ENCODE assay signal across 28 mouse cellular contexts in the genomic region with DNA sequence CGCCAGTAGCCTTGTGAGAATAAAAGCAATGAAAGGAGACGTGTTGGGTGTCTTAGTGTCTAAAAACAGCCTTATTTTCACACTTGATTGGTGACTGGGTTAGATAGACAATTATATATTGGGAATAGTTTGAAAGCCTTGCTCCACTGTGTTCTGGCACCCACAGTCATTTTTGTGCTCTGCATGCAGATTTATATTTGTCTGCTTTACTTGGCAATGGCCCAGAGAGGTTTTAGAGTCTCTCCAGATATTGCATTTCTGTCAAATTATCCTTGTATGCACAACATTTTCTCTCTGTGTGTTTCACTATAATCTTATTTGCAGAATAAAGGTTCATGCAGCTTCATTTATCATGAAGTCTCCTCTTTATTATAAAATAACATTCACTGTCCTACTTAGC.
DNase-seq lines count a peak whose midpoint lies in the region; ATAC-seq and TF ChIP-seq lines count a peak whose summit lies in the region.
"Had no signal": no experiment of that assay in that cellular context is flagged by ENCODE, and none has a peak within 500 bp of the region (broad histone marks: within the 10 kb centered on the region; RNA-seq: fewer than 3 reads in every experiment).

No protein-coding gene starts in this region.

- DNase-seq in hindbrain, postnatal 0 days (ENCODE audit: low spot score) = peak; percentile 23
- DNase-seq in hindbrain, embryonic 10.5 days (ENCODE audit: low spot score) = no peak
- peak; percentile 30 to 38 for DNase-seq in left cerebral cortex, postnatal 25 days (ENCODE audit: low spot score in 2 of 2)
- DNase-seq in left cerebral cortex, postnatal 4 days = no peak
- DNase-seq in MN1 (ENCODE audit: low spot score) = peak; percentile 10
- DNase-seq in brain, adult 2 months (ENCODE audit: low read depth, low spot score) = peak; percentile 53
- DNase-seq: adrenal gland, adult 2 months; B cell, adult 2 months; cerebellum, adult 11 months; cerebellum, adult 9-10 months; cerebellum, postnatal 36 days; gastrocnemius, adult 2 months; heart, adult 2 months; heart, postnatal 4 days; kidney, adult 11 months; kidney, postnatal 36 days; liver, embryonic 13.5 days; lung, adult 18-20 months; lung, postnatal 14 days had no signal

- H3K4me1 ChIP-seq in hindbrain, postnatal 0 days (ENCODE audit: insufficient read depth, low read length) = no peaks in the 10 kb centered on the region
- H3K4me1 ChIP-seq in hindbrain, embryonic 10.5 days (replicated peaks) = no peaks in the 10 kb centered on the region
- H3K4me1 ChIP-seq: embryonic facial prominence, embryonic 12.5 days; kidney, embryonic 15.5 days; limb, embryonic 10.5 days; limb, embryonic 15.5 days; liver, embryonic 13.5 days had no signal

- no peak overlapping the region for H3K9ac ChIP-seq in hindbrain, postnatal 0 days (replicated peaks; ENCODE audit: low read length)
- H3K9ac ChIP-seq: embryonic facial prominence, embryonic 12.5 days; heart, embryonic 12.5 days; hindbrain, embryonic 14.5 days; kidney, embryonic 15.5 days; limb, embryonic 15.5 days; liver, embryonic 13.5 days; neural tube, embryonic 13.5 days had no signal

- H3K4me3 ChIP-seq in hindbrain, postnatal 0 days (ENCODE audit: low read length) = no peak overlapping the region
- no peak overlapping the region for H3K4me3 ChIP-seq in hindbrain, embryonic 10.5 days
- H3K4me3 ChIP-seq: embryonic facial prominence, embryonic 12.5 days; gastrocnemius, adult 2 months; heart, adult 2 months; heart, embryonic 12.5 days; kidney, embryonic 15.5 days; limb, embryonic 10.5 days; limb, embryonic 15.5 days; liver, embryonic 13.5 days; neural tube, embryonic 13.5 days had no signal

- ATAC-seq in hindbrain, postnatal 0 days = no peak
- ATAC-seq: activated CD4-positive, CD25-positive, alpha-beta regulatory T cell, adult 4 months; inflammation-experienced regulatory T-cells, adult 6 months had no signal

- no peaks in the 10 kb centered on the region for H3K27me3 ChIP-seq in hindbrain, postnatal 0 days (ENCODE audit: insufficient read depth, low read length)
- no peaks in the 10 kb centered on the region for H3K27me3 ChIP-seq in hindbrain, embryonic 10.5 days (ENCODE audit: insufficient read depth, poor library complexity, severe bottlenecking)
- H3K27me3 ChIP-seq: embryonic facial prominence, embryonic 12.5 days; heart, embryonic 12.5 days; kidney, embryonic 15.5 days; limb, embryonic 15.5 days; liver, embryonic 13.5 days; neural tube, embryonic 13.5 days had no signal

- H3K4me2 ChIP-seq in hindbrain, postnatal 0 days (ENCODE audit: low read depth, low read length) = no peak overlapping the region
- H3K4me2 ChIP-seq: embryonic facial prominence, embryonic 12.5 days; heart, embryonic 12.5 days; hindbrain, embryonic 14.5 days; kidney, embryonic 15.5 days; limb, embryonic 15.5 days; liver, embryonic 13.5 days; neural tube, embryonic 13.5 days had no signal

- WGBS in hindbrain, postnatal 0 days = 49% methylated on average over 2 of the region's 2 CpGs
- WGBS in hindbrain, embryonic 10.5 days = 86% methylated on average over 2 of the region's 2 CpGs

- intact Hi-C loops in left cerebral cortex, postnatal 25 days (cut with DNase I) = no loop called here
- intact Hi-C loops in left cerebral cortex, postnatal 4 days (cut with DNase I) = no loop called here

- no peaks in the 10 kb centered on the region for H3K9me3 ChIP-seq in hindbrain, postnatal 0 days (ENCODE audit: low read length)
- H3K9me3 ChIP-seq in hindbrain, embryonic 10.5 days = no peaks in the 10 kb centered on the region
- H3K9me3 ChIP-seq: embryonic facial prominence, embryonic 12.5 days; heart, embryonic 12.5 days; kidney, embryonic 15.5 days; limb, embryonic 10.5 days; limb, embryonic 15.5 days; liver, embryonic 13.5 days; neural tube, embryonic 13.5 days had no signal

- TF ChIP-seq CTCF in hindbrain, postnatal 0 days (IDR thresholded peaks at IDR 0.05; ENCODE audit: low read depth) = no peak

- no peaks in the 10 kb centered on the region for H3K36me3 ChIP-seq in hindbrain, postnatal 0 days (ENCODE audit: insufficient read depth, low read length)
- no peaks in the 10 kb centered on the region for H3K36me3 ChIP-seq in hindbrain, embryonic 10.5 days
- H3K36me3 ChIP-seq: embryonic facial prominence, embryonic 12.5 days; heart, embryonic 12.5 days; kidney, embryonic 15.5 days; limb, embryonic 10.5 days; limb, embryonic 15.5 days; liver, embryonic 13.5 days; neural tube, embryonic 13.5 days had no signal

- no peak overlapping the region for H3K27ac ChIP-seq in hindbrain, postnatal 0 days
- H3K27ac ChIP-seq in hindbrain, embryonic 10.5 days = no peak overlapping the region
- H3K27ac ChIP-seq: embryonic facial prominence, embryonic 12.5 days; gastrocnemius, adult 2 months; heart, adult 2 months; hindbrain, embryonic 14.5 days; kidney, embryonic 15.5 days; limb, embryonic 10.5 days; limb, embryonic 15.5 days; liver, embryonic 13.5 days; neural tube, embryonic 13.5 days had no signal

Comparison
In these comparisons a context has a peak if more than half of its experiments do, and no peak if none do; other contexts are left out.
1. DNase-seq: peak in hindbrain, postnatal 0 days (single experiment), left cerebral cortex, postnatal 25 days (2 of 2), MN1 (single experiment) and brain, adult 2 months (single experiment); none in hindbrain, embryonic 10.5 days (single experiment) and left cerebral cortex, postnatal 4 days (single experiment).